Mouse (Mus musculus): ENCODE data around the gene Plscr5. TPM values are rescaled to one million over a fixed set of nuclear protein-coding genes. Genes with fewer than 3 reads are reported as not detected.

Gene Plscr5
- polyA plus RNA-seq, 1 experiment from 2014 or later: 0.22 TPM

- Histone ChIP-seq H3K4me1 (ENCODE audit: control insufficient read depth, insufficient read depth, low read length) (peaks cover 9% of the 10 kb centered on the region), H3K9me3 (replicated peaks; ENCODE audit: control insufficient read depth, low read length) (no peaks in the 10 kb centered on the region), H3K27me3 (ENCODE audit: control insufficient read depth, insufficient read depth, low read length) (no peaks in the 10 kb centered on the region), H3K4me3 (replicated peaks; ENCODE audit: low read length) (no peak overlapping the region), H3K4me2 (ENCODE audit: low read depth, low read length) (no peak overlapping the region), H3K27ac (ENCODE audit: low read length) (no peak overlapping the region), H3K36me3 (ENCODE audit: control insufficient read depth, insufficient read depth, low read length) (no peaks in the 10 kb centered on the region), H3K9ac (ENCODE audit: low read length) (no peak overlapping the region)
- WGBS: 78% methylated on average over 7 of the region's 7 CpGs
- ATAC-seq (ENCODE audit: insufficient read depth, low FRiP score): no peak
Observed at GRCm38 (mm10) chr9:92248773-92249446, 56.2 kb downstream of the Plscr5 start.

- Histone ChIP-seq H3K27me3 (ENCODE audit: control insufficient read depth, insufficient read depth, low read length) (no peaks in the 10 kb centered on the region), H3K36me3 (ENCODE audit: control insufficient read depth, insufficient read depth, low read length) (no peaks in the 10 kb centered on the region), H3K27ac (ENCODE audit: low read length) (peak within 1 kb of the TSS; percentile 96), H3K4me1 (ENCODE audit: control insufficient read depth, insufficient read depth, low read length) (peaks cover 9% of the 10 kb centered on the region), H3K4me3 (replicated peaks; ENCODE audit: low read length) (peak within 1 kb of the TSS; percentile 67), H3K4me2 (ENCODE audit: low read depth, low read length) (peak within 1 kb of the TSS; percentile 58), H3K9ac (ENCODE audit: low read length) (peak within 1 kb of the TSS; percentile 77), H3K9me3 (replicated peaks; ENCODE audit: control insufficient read depth, low read length) (no peaks in the 10 kb centered on the region)
- no peak for ATAC-seq (ENCODE audit: insufficient read depth, low FRiP score)
- 35% methylated on average over 7 of the region's 7 CpGs for WGBS
Observed at GRCm38 (mm10) chr9:92249447-92249852, 56.7 kb downstream of the Plscr5 start, which contains the start of gene Plscr1. Plscr1 (plus strand) TSS chr9:92249750.

GRCm38 (mm10) chr9:92249987-92250772 is 57.4 kb downstream of the Plscr5 start:
- Histone ChIP-seq H3K9ac (ENCODE audit: low read length) (peak overlapping the region; percentile 77), H3K4me3 (replicated peaks; ENCODE audit: low read length) (peak overlapping the region; percentile 67), H3K4me2 (ENCODE audit: low read depth, low read length) (peak overlapping the region; percentile 58), H3K27ac (ENCODE audit: low read length) (peak overlapping the region; percentile 96), H3K36me3 (ENCODE audit: control insufficient read depth, insufficient read depth, low read length) (no peaks in the 10 kb centered on the region), H3K27me3 (ENCODE audit: control insufficient read depth, insufficient read depth, low read length) (no peaks in the 10 kb centered on the region), H3K9me3 (replicated peaks; ENCODE audit: control insufficient read depth, low read length) (no peaks in the 10 kb centered on the region), H3K4me1 (ENCODE audit: control insufficient read depth, insufficient read depth, low read length) (peaks cover 9% of the 10 kb centered on the region)
- peak; percentile 96 for ATAC-seq (ENCODE audit: insufficient read depth, low FRiP score)
- WGBS: under 1% methylated on average over 40 of the region's 40 CpGs

- WGBS: 71% methylated on average over 5 of the region's 5 CpGs
- Histone ChIP-seq H3K9me3 (replicated peaks; ENCODE audit: control insufficient read depth, low read length) (no peaks in the 10 kb centered on the region), H3K36me3 (ENCODE audit: control insufficient read depth, insufficient read depth, low read length) (no peaks in the 10 kb centered on the region), H3K4me2 (ENCODE audit: low read depth, low read length) (no peak overlapping the region), H3K27ac (ENCODE audit: low read length) (no peak overlapping the region), H3K4me3 (replicated peaks; ENCODE audit: low read length) (no peak overlapping the region), H3K9ac (ENCODE audit: low read length) (no peak overlapping the region), H3K27me3 (ENCODE audit: control insufficient read depth, insufficient read depth, low read length) (no peaks in the 10 kb centered on the region), H3K4me1 (ENCODE audit: control insufficient read depth, insufficient read depth, low read length) (peaks cover 9% of the 10 kb centered on the region)
- ATAC-seq (ENCODE audit: insufficient read depth, low FRiP score): no peak
Observed at GRCm38 (mm10) chr9:92252718-92253117, 60.0 kb downstream of the Plscr5 start.

GRCm38 (mm10) chr9:92253585-92254321 is 61.0 kb downstream of the Plscr5 start:
- H3K9me3 ChIP-seq (replicated peaks; ENCODE audit: control insufficient read depth, low read length): no peaks in the 10 kb centered on the region
- H3K4me3 ChIP-seq (replicated peaks; ENCODE audit: low read length): no peak overlapping the region
- H3K9ac ChIP-seq (ENCODE audit: low read length): no peak overlapping the region
- WGBS: 85% methylated on average over 10 of the region's 10 CpGs
- ATAC-seq (ENCODE audit: insufficient read depth, low FRiP score): no peak
- no peaks in the 10 kb centered on the region for H3K27me3 ChIP-seq (ENCODE audit: control insufficient read depth, insufficient read depth, low read length)
- H3K36me3 ChIP-seq (ENCODE audit: control insufficient read depth, insufficient read depth, low read length): no peaks in the 10 kb centered on the region
- H3K4me1 ChIP-seq (ENCODE audit: control insufficient read depth, insufficient read depth, low read length): peaks cover 9% of the 10 kb centered on the region
- H3K27ac ChIP-seq (ENCODE audit: low read length): no peak overlapping the region
- H3K4me2 ChIP-seq (ENCODE audit: low read depth, low read length): no peak overlapping the region

Other genes starting within 250 kb of the Plscr5 start
- gene Plscr1, start 56.8 kb downstream of the Plscr5 start, polyA plus RNA-seq (2015; fragmentation: Nextera tagmentation; extraction: Ambion mirVana): 53.9 and 56.2 TPM in 2 replicates
- 1.0 and 1.9 TPM in 2 replicates for gene Plscr2, start 82.7 kb downstream of the Plscr5 start, polyA plus RNA-seq (2015; fragmentation: Nextera tagmentation; extraction: Ambion mirVana)
- gene 1700057G04Rik, start 116.4 kb downstream of the Plscr5 start, polyA plus RNA-seq (2015; fragmentation: Nextera tagmentation; extraction: Ambion mirVana): not detected in 2 replicates

Measured in stomach, embryonic 16.5 days (tissue).